Mouse (Mus musculus): ENCODE data around the gene Ppp1r13b.
"Not testable (repeated sequence)": the region's sequence is repeated elsewhere in the genome, so short reads cannot be mapped to it uniquely, and the experiment has no call there.

The Ppp1r13b gene

DNA sequence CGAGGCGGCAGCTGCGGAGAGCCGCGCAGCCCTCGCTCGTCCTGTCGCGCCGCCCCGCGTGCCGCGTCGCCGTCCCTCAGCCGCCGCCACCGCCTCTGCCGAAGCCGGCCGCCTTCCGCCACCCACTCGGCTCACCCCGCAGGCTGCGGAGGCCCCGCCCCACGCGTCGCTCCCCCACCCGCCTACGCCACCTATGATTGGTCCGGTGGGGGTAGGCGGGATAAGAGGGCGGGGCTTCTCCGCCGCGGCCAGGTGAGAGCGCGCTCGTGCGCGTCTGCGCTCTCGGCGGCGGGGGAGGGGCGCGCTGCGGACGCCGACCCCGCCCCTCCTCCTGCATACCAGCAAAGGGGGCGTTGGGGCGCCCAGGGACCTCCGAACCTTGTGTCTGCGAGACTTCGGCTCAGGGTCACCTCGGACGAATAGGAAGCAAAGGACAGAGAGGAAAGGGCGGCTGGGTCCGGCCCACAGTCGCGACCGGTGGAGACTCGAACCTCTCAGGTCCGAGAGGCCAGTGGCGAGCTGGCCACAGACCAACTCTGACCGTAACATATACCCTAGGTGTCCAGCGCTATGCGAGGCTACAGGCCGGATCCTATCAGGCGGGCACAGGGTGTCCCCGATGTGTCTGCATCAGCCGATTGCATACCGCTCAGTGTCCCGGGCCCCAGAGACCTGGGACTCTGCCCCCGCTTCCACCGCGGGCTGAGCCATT is at the start of gene Ppp1r13b:
TSS of gene Ppp1r13b (minus strand) at position 141 of the 712 bp plus-strand sequence.
- DNase-seq (ENCODE audit: low spot score in 2 of 2) = peak; percentile 80 to 88

DNA sequence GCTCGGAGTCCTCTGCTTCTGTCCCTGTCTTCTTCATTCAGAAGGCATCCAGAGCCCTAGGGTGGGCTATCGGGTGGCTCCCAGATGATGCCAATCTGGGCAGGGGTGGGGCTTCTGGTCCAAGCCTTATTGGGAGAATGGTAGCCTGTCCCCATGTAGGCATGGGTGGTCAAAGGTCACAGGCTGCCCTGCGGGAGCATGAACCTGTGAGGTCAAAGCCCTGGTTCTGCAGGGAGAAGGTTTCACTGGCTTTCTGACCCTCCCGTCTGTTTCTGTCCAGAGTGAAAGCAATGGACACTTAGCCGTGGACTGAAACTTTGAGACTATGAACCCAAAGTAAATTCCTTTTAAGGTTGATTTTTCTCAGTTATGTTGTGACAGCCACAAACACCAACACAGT is 48.3 kb upstream of the Ppp1r13b start:
- DNase-seq (ENCODE audit: low spot score in 2 of 2) = no peak

DNA sequence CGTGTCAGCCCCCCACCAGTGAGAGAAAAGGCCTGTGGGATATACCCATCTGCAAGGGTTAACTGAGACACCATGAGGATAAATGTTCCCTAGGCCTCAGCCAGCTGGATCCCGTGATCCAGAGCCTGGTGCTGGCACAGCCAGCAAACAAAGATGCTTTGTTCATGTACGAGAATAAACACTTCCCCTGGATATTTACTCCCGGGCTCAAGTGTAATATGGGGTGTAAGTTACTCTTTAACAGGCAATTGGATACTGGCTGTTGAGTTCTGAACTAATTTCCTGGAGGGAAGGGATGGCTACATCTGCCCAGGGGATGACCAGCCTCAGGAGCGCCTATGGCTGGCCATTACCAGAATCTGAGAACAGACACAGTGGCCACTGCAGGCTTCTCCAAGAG is 43.8 kb upstream of the Ppp1r13b start:
- DNase-seq (ENCODE audit: low spot score in 2 of 2) = no peak

DNA sequence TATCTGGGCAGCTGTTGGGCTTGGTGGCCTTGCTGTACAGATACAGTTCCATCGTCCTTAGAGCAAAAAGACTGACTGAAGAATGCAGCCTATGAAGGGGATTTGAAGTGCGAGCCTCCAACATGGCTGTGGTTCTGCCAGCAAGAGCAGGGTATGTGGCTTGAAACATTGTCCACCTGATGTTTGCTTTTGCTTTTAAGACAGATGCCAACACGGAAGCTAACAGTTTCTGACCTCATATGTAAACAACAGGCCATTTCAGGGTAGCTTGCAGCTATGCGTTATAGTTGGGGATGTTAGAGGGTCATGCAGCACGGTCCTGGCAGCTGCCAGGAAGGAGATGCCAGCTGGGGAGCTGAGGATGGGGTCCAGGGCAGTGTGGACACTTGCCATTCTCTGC is 42.6 kb upstream of the Ppp1r13b start:
- DNase-seq (ENCODE audit: low spot score in 2 of 2) = no peak

DNA sequence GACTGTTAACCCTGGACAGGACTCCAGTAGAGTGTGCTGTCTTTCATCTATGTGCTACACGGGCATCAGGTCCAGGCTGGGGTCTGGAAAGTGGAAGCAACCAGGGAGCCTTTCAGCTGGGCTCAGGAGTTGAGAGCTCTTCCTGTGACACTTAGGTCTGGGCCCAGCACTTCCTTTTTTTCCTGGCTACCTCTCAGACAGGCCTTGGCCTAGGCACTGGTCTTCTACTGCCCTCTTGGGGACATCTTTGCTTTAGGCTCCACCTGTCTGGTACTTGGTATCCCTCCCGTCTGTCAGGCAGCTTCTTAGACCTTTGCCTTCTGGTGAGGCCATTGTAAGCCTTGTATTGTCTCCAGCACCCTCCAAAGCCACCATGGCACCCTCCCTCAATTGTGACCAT is 38.8 kb upstream of the Ppp1r13b start:
- peak in 1 of 2 experiments; percentile 44 for DNase-seq (ENCODE audit: low spot score in 2 of 2)

DNA sequence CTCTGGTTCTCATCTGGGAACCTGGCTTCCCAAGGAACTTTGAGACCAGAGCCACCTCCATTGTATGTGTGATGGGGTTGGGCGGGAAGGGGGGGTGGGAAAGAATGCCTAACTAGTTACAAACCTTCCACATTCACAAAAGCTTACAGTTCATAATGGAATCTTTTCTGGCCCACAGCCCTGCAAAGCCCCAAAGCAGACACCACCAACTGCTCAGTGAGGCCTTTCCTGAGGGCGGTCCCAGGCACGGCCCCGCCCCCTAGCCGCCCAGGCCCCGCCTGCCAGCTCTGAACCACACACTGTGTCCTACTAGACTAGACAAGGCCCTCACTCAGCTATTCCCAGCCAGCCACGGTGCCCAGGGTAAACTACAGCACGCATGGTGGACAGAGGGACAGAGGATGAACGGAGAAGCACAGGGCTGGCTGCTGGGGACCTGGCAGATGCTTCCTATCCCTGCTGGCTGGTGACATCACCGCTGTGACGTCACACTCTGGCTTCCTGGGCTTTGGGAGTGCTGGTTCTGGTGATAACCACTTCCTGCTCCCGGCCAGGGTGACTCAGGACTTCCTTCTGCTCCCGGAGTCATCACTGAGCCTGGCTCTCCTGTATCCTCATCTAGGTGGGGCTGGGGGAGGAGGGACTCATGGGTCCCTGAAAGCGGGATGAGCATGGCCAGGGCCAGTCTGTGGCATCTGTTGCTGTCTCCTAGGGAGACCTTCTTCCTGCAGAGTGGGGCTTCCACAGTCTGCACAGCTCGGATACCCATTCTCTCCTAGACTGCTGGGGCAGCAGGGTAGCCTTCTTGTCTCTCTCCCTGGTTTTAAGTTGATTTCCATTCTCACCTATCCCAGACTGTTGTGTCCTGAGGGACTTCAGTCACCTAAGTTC is 38.1 kb upstream of the Ppp1r13b start:
- not testable (repeated sequence) for DNase-seq (ENCODE audit: low spot score in 2 of 2)

DNA sequence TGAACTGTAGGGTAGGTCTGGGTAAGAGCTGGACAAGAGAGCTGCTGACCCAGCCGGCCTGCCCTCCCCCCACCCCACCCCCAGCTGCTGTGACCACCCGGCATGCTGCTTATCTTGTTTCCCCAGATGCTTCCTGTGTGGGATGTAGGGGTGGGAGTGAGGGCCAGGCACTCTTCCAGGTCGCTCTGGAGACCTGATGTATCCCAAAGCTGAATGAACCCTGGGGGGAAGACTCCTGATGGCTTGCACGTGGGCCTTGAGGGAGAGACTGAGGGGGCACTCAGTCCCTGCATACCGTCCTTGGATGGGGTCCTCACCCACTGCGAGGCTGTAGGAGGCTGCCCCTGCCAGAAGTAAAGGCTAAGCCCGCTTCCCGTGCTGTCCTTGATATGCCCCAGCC is 37.2 kb upstream of the Ppp1r13b start:
- DNase-seq (ENCODE audit: low spot score in 2 of 2) = no peak

DNA sequence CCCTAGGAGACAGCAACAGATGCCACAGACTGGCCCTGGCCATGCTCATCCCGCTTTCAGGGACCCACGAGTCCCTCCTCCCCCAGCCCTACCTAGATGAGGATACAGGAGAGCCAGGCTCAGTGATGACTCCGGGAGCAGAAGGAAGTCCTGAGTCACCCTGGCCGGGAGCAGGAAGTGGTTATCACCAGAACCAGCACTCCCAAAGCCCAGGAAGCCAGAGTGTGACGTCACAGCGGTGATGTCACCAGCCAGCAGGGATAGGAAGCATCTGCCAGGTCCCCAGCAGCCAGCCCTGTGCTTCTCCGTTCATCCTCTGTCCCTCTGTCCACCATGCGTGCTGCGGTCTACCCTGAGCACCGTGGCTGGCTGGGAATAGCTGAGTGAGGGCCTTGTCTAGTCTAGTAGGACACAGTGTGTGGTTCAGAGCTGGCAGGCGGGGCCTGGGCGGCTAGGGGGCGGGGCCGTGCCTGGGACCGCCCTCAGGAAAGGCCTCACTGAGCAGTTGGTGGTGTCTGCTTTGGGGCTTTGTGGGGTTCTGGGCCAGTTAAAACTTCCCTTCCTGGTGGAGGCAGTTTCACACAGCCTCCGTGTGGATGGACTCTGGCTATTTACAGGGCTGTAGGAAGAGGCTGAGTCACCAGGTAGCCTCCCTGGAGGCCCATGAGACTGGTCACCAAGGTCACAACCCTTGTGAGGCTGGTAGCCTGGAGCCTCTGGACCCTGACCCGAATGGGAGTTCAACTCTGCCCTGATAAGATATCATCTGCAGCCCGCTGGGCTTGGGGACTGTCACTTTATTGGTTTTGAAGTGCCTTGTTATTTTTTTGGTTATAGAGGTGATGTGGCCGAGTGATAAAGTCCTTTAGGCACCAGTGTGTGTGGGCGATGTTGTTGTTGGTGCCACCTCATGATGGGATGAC is 36.4 kb upstream of the Ppp1r13b start:
- not testable (repeated sequence) for DNase-seq (ENCODE audit: low spot score in 2 of 2)

DNA sequence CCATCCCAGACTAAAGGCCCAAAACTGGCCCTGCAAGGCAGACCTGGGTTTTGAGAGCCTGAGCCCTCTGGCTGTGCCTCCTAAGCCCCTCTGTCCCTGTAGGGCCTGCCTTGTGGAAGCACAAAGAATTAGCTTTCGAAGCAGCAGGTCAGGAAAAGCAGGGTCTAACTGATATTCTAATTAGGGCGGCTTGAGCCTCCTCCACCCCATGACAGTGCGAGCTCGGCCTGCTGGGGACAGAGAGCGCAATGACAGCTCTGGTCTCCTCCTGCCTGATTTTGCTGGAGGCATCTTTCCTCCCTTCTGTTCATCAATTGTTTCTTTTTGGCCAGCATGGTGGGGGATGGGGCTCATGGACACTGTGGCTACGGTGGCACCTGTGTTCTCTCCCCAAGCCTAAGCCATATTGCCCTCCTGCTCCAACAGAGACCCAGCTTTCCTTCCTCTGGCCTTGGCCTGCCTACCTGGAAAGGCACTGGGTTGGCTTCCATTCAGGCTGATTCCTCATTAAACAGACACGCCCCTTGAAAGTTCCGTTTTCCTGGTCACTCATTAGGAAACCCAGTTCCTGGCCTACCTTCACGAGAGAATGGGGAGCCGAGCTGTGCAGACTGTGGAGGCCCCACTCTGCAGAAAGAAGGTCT is 35.6 kb upstream of the Ppp1r13b start:
- no peak for DNase-seq (ENCODE audit: low spot score in 2 of 2)

DNA sequence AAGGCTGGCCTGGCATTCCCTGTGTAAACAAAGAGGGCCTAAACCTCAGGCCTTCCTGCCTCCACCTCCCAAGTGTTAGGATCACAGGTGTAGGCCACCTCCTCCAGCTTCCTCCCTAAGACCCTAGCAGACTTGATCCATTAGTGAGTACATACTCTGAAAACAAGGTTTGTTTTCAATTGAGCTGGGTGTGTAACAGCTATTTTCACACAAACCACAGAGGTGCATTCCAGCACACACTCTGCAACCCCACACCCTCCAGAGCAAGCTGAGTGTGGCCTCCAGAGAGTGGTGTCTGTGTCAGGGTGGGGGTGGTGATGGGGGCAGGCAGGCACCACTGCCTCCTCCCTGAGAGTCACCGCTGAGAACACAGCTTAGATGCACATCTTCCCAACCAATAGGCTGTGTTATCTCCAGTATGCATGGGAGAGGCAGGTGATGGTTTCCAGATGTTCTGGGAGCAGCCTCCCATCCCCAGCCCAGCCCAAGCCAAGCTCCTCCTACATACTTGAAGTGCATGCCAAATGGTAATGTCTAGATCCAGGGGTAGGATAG is 30.8 kb upstream of the Ppp1r13b start:
- no peak for DNase-seq (ENCODE audit: low spot score in 2 of 2)

DNA sequence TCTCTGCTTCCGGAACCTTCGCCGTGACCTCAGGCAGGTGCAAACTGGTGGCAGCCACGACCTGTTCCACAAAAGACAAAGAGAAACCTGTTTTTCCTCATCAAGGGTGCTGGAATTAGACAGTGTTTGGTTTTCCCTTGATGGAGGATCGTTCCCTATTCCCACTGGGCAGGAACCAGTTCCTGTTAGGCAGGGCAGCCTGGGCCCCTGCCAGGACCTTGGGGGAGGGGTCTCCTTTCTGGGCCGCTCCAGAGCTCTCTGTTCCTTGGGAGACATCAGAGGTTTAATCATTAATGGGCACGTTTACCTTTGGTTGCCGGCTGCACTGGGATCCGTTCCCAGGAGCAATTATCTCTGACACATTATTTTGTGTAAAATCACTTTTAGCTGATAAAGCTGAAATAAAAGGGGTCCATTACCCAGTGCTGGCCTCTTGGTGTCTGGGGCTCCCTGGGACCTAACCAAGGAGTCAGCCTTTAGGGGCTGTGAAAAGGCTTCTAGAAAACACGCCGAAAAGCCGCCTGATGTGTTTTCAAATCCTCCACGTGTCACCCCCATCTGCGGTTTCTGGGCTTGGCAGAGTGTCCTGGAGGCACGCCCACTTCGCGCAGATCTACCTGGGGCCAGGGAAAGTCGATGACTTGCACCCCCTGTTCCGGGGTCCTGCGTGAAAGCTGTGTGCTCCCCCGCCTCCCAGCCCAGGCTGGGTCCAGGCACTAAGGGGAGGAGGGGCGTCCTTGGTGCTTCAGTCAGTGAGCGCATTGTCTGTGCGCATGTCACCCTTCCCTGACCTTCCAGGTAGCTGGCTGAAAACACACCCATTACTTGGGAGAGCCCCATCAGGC is 29.0 kb upstream of the Ppp1r13b start:
- peak in 1 of 2 experiments; percentile 46 for DNase-seq (ENCODE audit: low spot score in 2 of 2)

DNA sequence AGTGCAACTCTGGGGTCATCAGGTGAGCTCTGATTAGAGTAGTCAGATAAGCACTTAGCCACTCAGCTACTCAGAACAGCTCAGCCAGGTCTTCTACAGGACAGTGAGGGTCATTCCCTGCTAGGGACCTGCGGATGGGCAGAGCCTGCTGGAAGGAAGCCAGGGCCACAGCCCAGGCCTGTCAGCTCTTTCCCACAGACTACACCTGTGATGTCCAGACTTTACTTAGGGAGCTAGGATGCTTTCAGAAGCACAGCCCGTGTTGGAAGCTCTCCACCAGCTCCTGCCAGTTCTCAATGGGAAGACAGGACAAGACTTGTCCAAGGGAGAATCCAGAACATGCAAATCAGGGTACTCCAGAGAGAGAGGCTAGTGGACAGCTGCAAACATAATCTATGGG is 26.1 kb upstream of the Ppp1r13b start:
- no peak for DNase-seq (ENCODE audit: low spot score in 2 of 2)

DNA sequence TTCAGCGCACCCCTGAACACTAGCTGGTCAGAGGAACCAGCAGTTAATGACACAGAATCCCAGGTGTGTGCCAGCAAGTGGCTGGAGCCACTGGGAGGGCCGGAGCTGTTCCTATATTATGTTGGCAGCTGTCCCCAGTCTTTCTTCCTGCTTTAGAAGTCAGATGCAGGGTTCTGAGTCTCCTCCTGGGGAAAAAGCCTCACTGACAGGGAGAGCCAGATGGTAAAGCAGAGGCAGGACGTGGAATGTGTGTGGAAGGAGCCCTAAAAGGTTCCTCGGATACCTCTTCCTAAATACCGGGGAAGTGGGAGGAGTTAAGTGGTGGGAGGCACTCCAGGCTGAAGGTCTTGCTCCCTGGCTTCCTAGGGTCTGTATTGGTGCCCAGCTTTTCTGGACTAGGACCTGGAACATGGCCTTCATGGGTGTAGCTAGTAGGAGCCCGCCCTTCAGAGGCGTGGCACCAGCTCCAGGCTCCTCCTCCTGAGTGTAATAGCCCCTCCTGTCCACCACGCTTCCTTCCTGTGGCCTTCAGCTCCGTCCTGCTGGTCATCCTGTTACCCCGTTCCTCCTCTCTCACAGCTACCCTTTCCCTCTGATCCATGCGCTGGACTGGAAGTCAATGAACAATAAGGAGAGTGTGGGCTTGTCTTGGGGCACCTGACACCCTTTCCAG is 25.3 kb upstream of the Ppp1r13b start:
- no peak for DNase-seq (ENCODE audit: low spot score in 2 of 2)

DNA sequence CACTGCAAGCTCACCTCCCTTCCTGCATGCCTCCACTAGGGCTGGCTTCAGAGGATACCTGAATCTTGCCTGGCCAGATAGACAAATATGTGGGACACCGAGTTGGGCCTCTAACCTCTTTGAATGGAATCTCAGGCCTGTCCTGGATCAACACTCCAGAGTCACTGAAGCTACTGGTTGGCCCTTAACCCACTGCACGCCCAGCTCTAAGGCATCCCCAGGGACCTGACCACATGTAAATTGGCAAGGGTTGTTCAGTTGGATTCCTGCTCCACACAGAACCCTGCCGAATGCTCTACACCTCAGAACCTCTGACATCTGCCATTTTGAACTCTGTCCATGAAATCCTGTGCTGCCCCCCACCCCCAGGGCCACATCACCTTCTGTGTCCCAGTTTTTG is 24.6 kb upstream of the Ppp1r13b start:
- DNase-seq (ENCODE audit: low spot score in 2 of 2) = no peak

DNA sequence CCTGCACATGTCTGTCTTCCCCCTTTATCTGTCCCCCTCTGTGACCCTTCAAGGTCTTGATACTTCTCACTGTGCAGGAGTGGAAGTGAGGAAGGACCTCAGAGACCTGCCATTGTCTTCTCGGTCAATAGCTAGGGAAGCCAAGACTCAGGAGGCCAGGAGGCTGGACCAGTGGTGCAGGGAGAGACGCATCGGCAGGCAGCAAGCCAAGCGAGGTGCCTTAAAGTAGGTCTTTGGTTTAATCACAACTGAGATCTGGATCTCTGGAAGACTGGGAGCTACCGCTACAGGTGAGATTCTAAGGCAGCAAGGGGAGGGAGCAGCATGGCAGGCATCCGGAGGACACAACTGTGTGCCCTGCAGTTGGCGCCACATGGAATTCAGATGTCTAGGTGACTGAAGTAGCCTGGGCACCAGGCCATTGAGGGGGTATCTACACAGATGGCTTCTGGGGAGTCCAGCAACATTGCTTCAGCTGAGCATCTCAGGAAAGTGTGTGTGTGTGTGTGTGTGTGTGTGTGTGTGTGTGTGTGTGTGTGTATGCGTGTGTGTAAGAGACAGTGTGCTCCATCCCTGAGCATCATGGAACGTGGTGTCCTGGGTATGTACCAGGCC is 23.6 kb upstream of the Ppp1r13b start:
- DNase-seq (ENCODE audit: low spot score in 2 of 2) = no peak

DNA sequence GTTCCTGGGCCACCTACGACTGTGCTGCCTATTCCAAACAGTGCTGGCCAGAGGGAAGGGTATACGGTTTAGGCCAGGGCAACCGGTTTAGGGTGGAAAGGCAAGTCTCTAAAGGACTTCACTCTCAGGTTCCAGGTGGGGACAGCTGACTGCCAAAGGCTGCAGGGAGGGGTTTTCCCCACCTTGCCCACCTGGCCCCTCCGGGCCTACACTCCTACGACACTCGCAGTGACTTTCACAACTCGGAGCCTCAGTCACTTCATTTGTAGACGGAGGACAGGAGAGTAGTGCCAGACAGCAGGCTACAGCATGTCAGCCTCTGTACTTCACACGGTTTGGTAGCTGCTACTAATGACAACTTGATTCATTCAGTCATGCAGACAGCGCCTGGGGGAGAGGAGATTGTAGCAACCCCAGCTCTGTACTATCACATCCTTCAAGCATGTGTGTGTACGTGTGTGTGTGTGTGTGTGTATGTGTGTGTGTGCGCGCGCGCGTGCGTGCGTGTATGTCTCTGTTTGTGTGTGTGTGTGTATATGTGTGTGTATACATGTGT is 20.6 kb upstream of the Ppp1r13b start:
- no peak for DNase-seq (ENCODE audit: low spot score in 2 of 2)

DNA sequence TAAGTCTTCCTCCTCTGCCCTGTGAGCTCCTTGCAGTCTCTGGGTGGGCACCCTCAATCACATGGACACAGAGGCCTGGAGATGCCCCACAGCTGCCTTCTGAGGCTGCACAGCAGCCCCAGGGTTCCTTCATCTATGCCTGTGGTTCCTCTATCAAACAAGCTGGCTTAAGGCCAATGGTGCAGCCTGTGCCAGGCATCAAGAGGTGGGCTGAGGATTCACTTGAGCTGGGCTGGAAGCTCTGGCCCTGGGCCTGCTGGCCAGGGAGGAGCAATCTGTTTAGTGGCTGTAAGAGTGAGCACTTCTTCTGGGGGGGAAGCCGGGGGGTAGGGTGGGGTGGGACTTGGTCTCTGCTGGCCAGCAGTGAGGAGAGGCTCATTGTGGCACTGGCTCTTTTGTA is 19.4 kb upstream of the Ppp1r13b start:
- no peak for DNase-seq (ENCODE audit: low spot score in 2 of 2)

DNA sequence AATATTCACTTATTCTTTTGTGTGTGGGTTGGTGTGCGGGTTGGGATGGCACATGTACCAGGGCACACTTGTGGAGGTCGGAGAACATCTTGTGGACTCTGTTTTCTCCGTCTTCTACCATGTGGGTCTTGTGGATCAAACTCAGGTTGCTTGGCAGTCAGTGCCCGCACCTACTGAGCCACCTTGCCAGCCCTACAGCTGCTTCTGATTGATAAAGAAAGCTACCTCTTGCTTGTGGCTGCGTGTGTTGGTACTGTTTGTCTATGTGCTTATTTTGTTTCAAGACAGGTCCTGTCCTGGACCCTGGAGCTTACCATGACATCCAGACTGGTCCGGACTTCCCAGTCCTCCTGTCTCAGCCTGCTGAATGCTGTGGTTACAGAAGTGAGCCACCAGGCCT is 15.2 kb upstream of the Ppp1r13b start:
- DNase-seq (ENCODE audit: low spot score in 2 of 2) = no peak

DNA sequence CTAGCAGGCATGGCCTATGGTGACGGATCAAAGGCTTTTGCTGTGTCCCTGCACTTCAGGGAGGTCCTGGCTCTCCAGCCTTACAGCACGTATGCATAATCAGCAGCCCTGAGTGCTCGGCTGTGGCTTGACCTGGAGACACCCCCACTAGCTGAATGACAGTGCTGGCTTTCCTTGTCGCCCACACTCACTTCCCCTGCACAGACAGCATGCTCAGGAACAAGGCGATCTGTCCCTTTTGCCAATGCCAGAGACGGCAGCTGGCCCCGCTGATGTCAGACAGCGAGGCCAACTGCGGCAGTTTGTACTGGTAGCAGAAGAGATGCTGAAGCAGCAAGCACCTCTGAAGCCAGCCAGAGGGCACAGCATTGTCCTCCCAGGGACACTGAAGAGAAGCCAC is 12.1 kb upstream of the Ppp1r13b start:
- DNase-seq (ENCODE audit: low spot score in 2 of 2) = no peak
